Mouse (Mus musculus): ENCODE data around the gene Ewsr1. TPM values are rescaled to one million over a fixed set of nuclear protein-coding genes. Genes with fewer than 3 reads are reported as not detected.

The Ewsr1 gene
- total RNA-seq, 2 experiments from 2014 or later: 218 to 322 TPM

Small RNA genes lying within 50 kb of the gene (microRNA-seq; reads per million reads assigned to microRNA genes)
- gene Gm47296: not detected

Other genes with a start within 250 kb of the Ewsr1 start
- gene Nf2, start 249.7 kb downstream of the Ewsr1 start, total RNA-seq (2021): 10 to 100 TPM; 81.1 to 88.3 TPM
- gene Nipsnap1, start 225.3 kb downstream of the Ewsr1 start, total RNA-seq (2021): 10 to 100 TPM; 46.3 to 64.4 TPM
- 10 to 100 TPM; 27.3 to 28.0 TPM for gene Thoc5, start 203.9 kb downstream of the Ewsr1 start, total RNA-seq (2021)
- gene Nefh, start 151.2 kb downstream of the Ewsr1 start, total RNA-seq (2021): 1 to 10 TPM; 2.4 to 3.4 TPM
- 10 to 100 TPM; 56.5 to 58.9 TPM for gene Ap1b1, start 112.4 kb downstream of the Ewsr1 start, total RNA-seq (2021)
- gene Rasl10a, start 41.1 kb downstream of the Ewsr1 start, total RNA-seq (2021): under 1 TPM; 0.33 to 0.97 TPM
- gene Gas2l1, start 33.9 kb downstream of the Ewsr1 start, total RNA-seq (2021): 10 to 100 TPM; 28.0 to 32.8 TPM
- gene Rhbdd3, start 340 bp downstream of the Ewsr1 start, total RNA-seq (2021): 10 to 100 TPM; 18.5 to 24.5 TPM
- 1 to 10 TPM; 8.7 to 9.4 TPM for gene Emid1, start 53.0 kb upstream of the Ewsr1 start, total RNA-seq (2021)
- 10 to 100 TPM; 20.4 to 27.0 TPM for gene Kremen1, start 162.3 kb upstream of the Ewsr1 start, total RNA-seq (2021)